ENCODE assay signal across 15 mouse cellular contexts in the genomic region with DNA sequence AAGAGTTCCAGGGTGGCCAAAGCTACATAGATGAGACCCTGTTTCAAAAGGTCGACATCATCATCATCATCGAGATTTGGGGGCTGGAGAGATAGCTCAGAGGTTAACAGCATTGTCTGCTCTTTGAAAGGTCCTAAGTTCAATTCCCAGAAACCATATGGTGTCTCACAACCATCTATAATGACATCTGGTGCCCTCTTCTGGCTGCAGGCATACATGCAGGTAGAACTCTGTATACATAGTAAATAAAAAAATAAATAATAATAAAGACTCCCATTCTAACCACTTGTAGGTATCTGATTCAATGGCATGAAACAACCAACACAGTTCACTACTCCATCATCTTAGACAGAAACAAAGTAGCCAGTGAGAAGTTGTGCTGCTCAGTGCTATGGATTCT. TPM values are rescaled to one million over a fixed set of nuclear protein-coding genes. Genes with fewer than 3 reads are reported as not detected.
DNase-seq lines count a peak whose midpoint lies in the region; ATAC-seq and TF ChIP-seq lines count a peak whose summit lies in the region.
"Had no signal": no experiment of that assay in that cellular context is flagged by ENCODE, and none has a peak within 500 bp of the region (broad histone marks: within the 10 kb centered on the region; RNA-seq: fewer than 3 reads in every experiment).

No protein-coding gene starts in this region.

- H3K4me2 ChIP-seq in heart, postnatal 0 days (ENCODE audit: low read depth, low read length), result no peak overlapping the region
- H3K4me2 ChIP-seq in heart, embryonic 11.5 days, result no peak overlapping the region
- H3K4me2 ChIP-seq in lung, postnatal 0 days (replicated peaks; ENCODE audit: low read depth, low read length), result no peak overlapping the region
- H3K4me2 ChIP-seq: embryonic facial prominence, embryonic 15.5 days; liver, embryonic 15.5 days had no signal

- 38% methylated on average over 2 of the region's 2 CpGs for WGBS in heart, postnatal 0 days
- WGBS in heart, embryonic 11.5 days (ENCODE audit: insufficient replicate concordance), result 30% methylated on average over 2 of the region's 2 CpGs
- 38% methylated on average over 2 of the region's 2 CpGs for WGBS in lung, postnatal 0 days

- H3K36me3 ChIP-seq in heart, postnatal 0 days (replicated peaks; ENCODE audit: control insufficient read depth, insufficient read depth, low read length), result no peaks in the 10 kb centered on the region
- no peaks in the 10 kb centered on the region for H3K36me3 ChIP-seq in heart, embryonic 11.5 days (ENCODE audit: control insufficient read depth, insufficient read depth, low read length)
- no peaks in the 10 kb centered on the region for H3K36me3 ChIP-seq in lung, postnatal 0 days (ENCODE audit: insufficient read depth, low read length)
- H3K36me3 ChIP-seq in G1E (replicated peaks), result no peaks in the 10 kb centered on the region
- H3K36me3 ChIP-seq in splenic B cell, adult 2 months (ENCODE audit: control insufficient read depth, insufficient read depth, low read length, poor library complexity, severe bottlenecking), result no peaks in the 10 kb centered on the region
- H3K36me3 ChIP-seq: embryonic facial prominence, embryonic 15.5 days; liver, embryonic 15.5 days had no signal

- peak; percentile 48 for TF ChIP-seq CTCF in heart, postnatal 0 days (IDR thresholded peaks at IDR 0.05; ENCODE audit: low read depth)
- peak; percentile 58 for TF ChIP-seq CTCF in lung, postnatal 0 days (IDR thresholded peaks at IDR 0.05)
- TF ChIP-seq CTCF in G1E (IDR thresholded peaks at IDR 0.05; ENCODE audit: low read depth, low read length), result peak; percentile 4; the same call in 1 of the 2 replicates

- no peaks in the 10 kb centered on the region for H3K27me3 ChIP-seq in heart, postnatal 0 days (ENCODE audit: control insufficient read depth, insufficient read depth, low read length)
- H3K27me3 ChIP-seq in heart, embryonic 11.5 days (ENCODE audit: control insufficient read depth, insufficient read depth, low read length), result no peaks in the 10 kb centered on the region
- no peaks in the 10 kb centered on the region for H3K27me3 ChIP-seq in lung, postnatal 0 days (replicated peaks; ENCODE audit: insufficient read depth, low read length)
- H3K27me3 ChIP-seq in G1E (ENCODE audit: insufficient read depth, low read length), result peaks cover 5% of the 10 kb centered on the region
- H3K27me3 ChIP-seq in splenic B cell, adult 2 months (ENCODE audit: control insufficient read depth, insufficient read depth, low read length, poor library complexity, severe bottlenecking), result no peaks in the 10 kb centered on the region
- H3K27me3 ChIP-seq: embryonic facial prominence, embryonic 15.5 days; liver, embryonic 15.5 days had no signal

- no peak for TF ChIP-seq EP300 in heart, postnatal 0 days (IDR thresholded peaks at IDR 0.05; ENCODE audit: low read depth)
- no peak for TF ChIP-seq EP300 in lung, postnatal 0 days (IDR thresholded peaks at IDR 0.05)

- no peaks in the 10 kb centered on the region for H3K4me1 ChIP-seq in heart, postnatal 0 days (ENCODE audit: control insufficient read depth, insufficient read depth)
- no peaks in the 10 kb centered on the region for H3K4me1 ChIP-seq in heart, embryonic 11.5 days (ENCODE audit: control insufficient read depth, insufficient read depth, low read length)
- H3K4me1 ChIP-seq in lung, postnatal 0 days (ENCODE audit: insufficient read depth, low read depth, low read length), result no peaks in the 10 kb centered on the region
- H3K4me1 ChIP-seq in G1E (ENCODE audit: insufficient read depth, low read depth, low read length), result no peaks in the 10 kb centered on the region; the same call in 1 of the 2 replicates
- H3K4me1 ChIP-seq: embryonic facial prominence, embryonic 15.5 days had no signal

- no peak overlapping the region for H3K4me3 ChIP-seq in heart, postnatal 0 days (ENCODE audit: low read depth, low read length)
- no peak overlapping the region for H3K4me3 ChIP-seq in heart, embryonic 11.5 days (ENCODE audit: low read depth, low read length)
- no peak overlapping the region for H3K4me3 ChIP-seq in lung, postnatal 0 days (ENCODE audit: low read depth, low read length)
- H3K4me3 ChIP-seq in G1E (ENCODE audit: low read depth, low read length), result no peak overlapping the region
- H3K4me3 ChIP-seq: embryonic facial prominence, embryonic 15.5 days; liver, embryonic 15.5 days; myocyte had no signal

- H3K27ac ChIP-seq in heart, postnatal 0 days (ENCODE audit: low read depth), result no peak overlapping the region
- H3K27ac ChIP-seq in heart, embryonic 11.5 days (ENCODE audit: low read depth, low read length), result no peak overlapping the region
- H3K27ac ChIP-seq in lung, postnatal 0 days (ENCODE audit: low read length), result no peak overlapping the region
- H3K27ac ChIP-seq: embryonic facial prominence, embryonic 15.5 days; liver, embryonic 15.5 days had no signal

- H3K9ac ChIP-seq in heart, postnatal 0 days (replicated peaks; ENCODE audit: low read depth, low read length), result no peak overlapping the region
- no peak overlapping the region for H3K9ac ChIP-seq in heart, embryonic 11.5 days (ENCODE audit: low read depth, low read length)
- H3K9ac ChIP-seq in lung, postnatal 0 days (replicated peaks; ENCODE audit: low read depth), result no peak overlapping the region
- H3K9ac ChIP-seq: embryonic facial prominence, embryonic 15.5 days; liver, embryonic 15.5 days had no signal

- no peaks in the 10 kb centered on the region for H3K9me3 ChIP-seq in heart, postnatal 0 days (replicated peaks; ENCODE audit: control insufficient read depth, low read length)
- no peaks in the 10 kb centered on the region for H3K9me3 ChIP-seq in heart, embryonic 11.5 days (replicated peaks; ENCODE audit: control insufficient read depth, low read length)
- H3K9me3 ChIP-seq in lung, postnatal 0 days (ENCODE audit: low read length), result no peaks in the 10 kb centered on the region
- no peaks in the 10 kb centered on the region for H3K9me3 ChIP-seq in G1E (replicated peaks)
- H3K9me3 ChIP-seq: embryonic facial prominence, embryonic 15.5 days; liver, embryonic 15.5 days had no signal

- no peak for ATAC-seq in heart, postnatal 0 days (ENCODE audit: insufficient read depth, low read depth)
- no peak for ATAC-seq in heart, embryonic 11.5 days (replicated peaks; ENCODE audit: insufficient number of reproducible peaks, low FRiP score, low TSS enrichment)
- ATAC-seq in lung, postnatal 0 days, result no peak
- no peak for ATAC-seq in G1E (ENCODE audit: extremely low read depth, insufficient number of reproducible peaks, low FRiP score, poor library complexity, severe bottlenecking)
- ATAC-seq: forebrain, embryonic 14.5 days had no signal

- DNase-seq in heart, postnatal 0 days (ENCODE audit: low spot score), result no peak
- DNase-seq in lung, postnatal 0 days (ENCODE audit: low spot score), result peak; percentile 35
- no peak for DNase-seq in lung, adult 18-20 months
- no peak for DNase-seq in G1E (ENCODE audit: low spot score)
- DNase-seq in splenic B cell, adult 2 months (ENCODE audit: low read depth, low spot score), result peak; percentile 53
- DNase-seq in layer of hippocampus, postnatal 10 days (ENCODE audit: low spot score in 2 of 2), result no peak
- no peak for DNase-seq in kidney, adult 11 months
- DNase-seq: gastrocnemius, postnatal 36 days had no signal

RNA-seq across cellular contexts. Expression of a gene that starts 23.6 kb away (rescaled TPM):
- total RNA-seq in heart, postnatal 0 days (2014; rRNA removed; ENCODE audit: low replicate concordance), result 34.1 and 38.1 TPM in 2 replicates
- 8.8 and 9.6 TPM in 2 replicates for polyA plus RNA-seq in heart, postnatal 0 days (2015; fragmentation: Nextera tagmentation; extraction: Ambion mirVana)
- polyA plus RNA-seq in heart, embryonic 11.5 days (2014; fragmentation: Nextera tagmentation; extraction: Ambion mirVana), result 4.5 and 4.8 TPM in 2 replicates
- 14.1 and 16.0 TPM in 2 replicates for polyA plus RNA-seq in lung, postnatal 0 days (2015; fragmentation: Nextera tagmentation; extraction: Ambion mirVana)
- not detected in 2 replicates for total RNA-seq in G1E (2014; fragmentation: Nextera tagmentation)
- 0.16 TPM in 1 of 2 replicates, not detected in the other for total RNA-seq in G1E (2017)
- polyA plus RNA-seq in G1E (2012), result not detected in 2 replicates
- 10 to 100 TPM; 43.0 to 50.3 TPM for total RNA-seq in layer of hippocampus, postnatal 10 days (2021)

RNA-seq across cellular contexts. Expression of a gene that starts 39.7 kb away (rescaled TPM):
- 4.9 and 8.6 TPM in 2 replicates for total RNA-seq in heart, postnatal 0 days (2014; rRNA removed; ENCODE audit: low replicate concordance)
- polyA plus RNA-seq in heart, postnatal 0 days (2015; fragmentation: Nextera tagmentation; extraction: Ambion mirVana), result 4.4 and 5.2 TPM in 2 replicates
- polyA plus RNA-seq in heart, embryonic 11.5 days (2014; fragmentation: Nextera tagmentation; extraction: Ambion mirVana), result 5.9 and 8.3 TPM in 2 replicates
- polyA plus RNA-seq in lung, postnatal 0 days (2015; fragmentation: Nextera tagmentation; extraction: Ambion mirVana), result 13.8 and 14.8 TPM in 2 replicates
- total RNA-seq in G1E (2014; fragmentation: Nextera tagmentation) (13.3 and 17.2 TPM in 2 replicates), G1E (2017) (33.2 and 33.8 TPM in 2 replicates)
- 10.8 and 12.3 TPM in 2 replicates for polyA plus RNA-seq in G1E (2012)
- 1 to 10 TPM; 1.8 to 2.4 TPM for total RNA-seq in layer of hippocampus, postnatal 10 days (2021)

RNA-seq across cellular contexts. Expression of a gene that starts 54.3 kb away (rescaled TPM):
- total RNA-seq in heart, postnatal 0 days (2014; rRNA removed; ENCODE audit: low replicate concordance), result 49.0 and 63.7 TPM in 2 replicates
- 38.4 and 41.9 TPM in 2 replicates for polyA plus RNA-seq in heart, postnatal 0 days (2015; fragmentation: Nextera tagmentation; extraction: Ambion mirVana)
- 62.9 and 69.0 TPM in 2 replicates for polyA plus RNA-seq in heart, embryonic 11.5 days (2014; fragmentation: Nextera tagmentation; extraction: Ambion mirVana)
- 74.0 and 80.1 TPM in 2 replicates for polyA plus RNA-seq in lung, postnatal 0 days (2015; fragmentation: Nextera tagmentation; extraction: Ambion mirVana)
- total RNA-seq in G1E (2014; fragmentation: Nextera tagmentation) (30.6 and 80.7 TPM in 2 replicates), G1E (2017) (54.6 and 60.9 TPM in 2 replicates)
- polyA plus RNA-seq in G1E (2012), result 26.9 and 27.0 TPM in 2 replicates
- 10 to 100 TPM; 50.6 to 59.3 TPM for total RNA-seq in layer of hippocampus, postnatal 10 days (2021)

RNA-seq across cellular contexts. Expression of a gene that starts 57.4 kb away (rescaled TPM):
- not detected in 2 replicates for total RNA-seq in heart, postnatal 0 days (2014; rRNA removed; ENCODE audit: low replicate concordance)
- not detected in 2 replicates for polyA plus RNA-seq in heart, postnatal 0 days (2015; fragmentation: Nextera tagmentation; extraction: Ambion mirVana)
- not detected in 2 replicates for polyA plus RNA-seq in heart, embryonic 11.5 days (2014; fragmentation: Nextera tagmentation; extraction: Ambion mirVana)
- polyA plus RNA-seq in lung, postnatal 0 days (2015; fragmentation: Nextera tagmentation; extraction: Ambion mirVana), result 0.12 TPM in 1 of 2 replicates, not detected in the other
- total RNA-seq in G1E (2014; fragmentation: Nextera tagmentation), result not detected in 2 replicates
- not detected in 2 replicates for total RNA-seq in G1E (2017)
- not detected in 2 replicates for polyA plus RNA-seq in G1E (2012)
- not detected for total RNA-seq in layer of hippocampus, postnatal 10 days (2021)
- total RNA-seq: adrenal gland, adult 18-20 months; gastrocnemius, postnatal 36 days had no signal
- polyA plus RNA-seq: embryonic facial prominence, embryonic 15.5 days; forebrain, embryonic 14.5 days; heart, embryonic 16.5 days; liver, embryonic 15.5 days; myocyte had no signal

Comparison
In these comparisons a context has a peak if more than half of its experiments do, and no peak if none do; other contexts are left out.
1. DNase-seq: peak in lung, postnatal 0 days (single experiment) and splenic B cell, adult 2 months (single experiment); none in heart, postnatal 0 days (single experiment), lung, adult 18-20 months (0 of 2), G1E (single experiment), layer of hippocampus, postnatal 10 days (0 of 2) and kidney, adult 11 months (single experiment).
2. CTCF ChIP-seq: peak in every context shown above with its lines; median percentile 58 in lung, postnatal 0 days; 48 in heart, postnatal 0 days; 4 in G1E.